Mouse (Mus musculus): ENCODE data around the gene Btn1a1. TPM values are rescaled to one million over a fixed set of nuclear protein-coding genes. Genes with fewer than 3 reads are reported as not detected.
A peak's percentile ranks its signal among the peaks of the same experiment; 100 is the strongest.

The Btn1a1 gene
- total and polyA plus RNA-seq, 2 experiments from 2014 or later, result 0.18 TPM; not detected in 1

DNA sequence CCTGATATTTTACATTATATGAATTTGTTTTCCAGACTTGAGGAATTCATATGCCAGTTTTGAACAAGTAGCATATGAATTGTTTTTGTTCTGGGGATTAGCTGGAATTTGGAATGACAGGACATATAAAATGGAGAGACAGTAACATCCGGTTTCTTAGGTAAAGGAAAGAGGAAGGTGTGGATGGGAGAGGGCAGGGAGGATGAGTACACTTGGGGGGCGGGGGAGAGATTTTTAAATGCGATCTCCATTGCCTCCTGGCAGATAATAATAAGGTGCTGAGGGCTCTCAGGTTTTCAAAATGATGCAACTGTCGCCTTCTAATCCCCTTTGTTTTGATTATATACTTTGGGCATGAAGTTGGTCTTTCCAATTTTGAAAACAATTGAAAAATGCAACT lies 30.5 kb downstream of the Btn1a1 start:
- no peak for TF ChIP-seq CTCF (IDR thresholded peaks at IDR 0.05; ENCODE audit: low read depth)
- TF ChIP-seq EP300 (IDR thresholded peaks at IDR 0.05; ENCODE audit: low read depth), result no peak
- H3K4me1 ChIP-seq (ENCODE audit: control insufficient read depth, insufficient read depth), result no peaks in the 10 kb centered on the region
- 24% methylated on average over 4 of the region's 4 CpGs for WGBS
- no peaks in the 10 kb centered on the region for H3K9me3 ChIP-seq (replicated peaks; ENCODE audit: control insufficient read depth, low read length)
- no peak overlapping the region for H3K27ac ChIP-seq (ENCODE audit: low read depth)
- peak overlapping the region; percentile 59 for H3K4me2 ChIP-seq (ENCODE audit: low read depth, low read length)
- no peaks in the 10 kb centered on the region for H3K36me3 ChIP-seq (replicated peaks; ENCODE audit: control insufficient read depth, insufficient read depth, low read length)
- ATAC-seq (ENCODE audit: insufficient read depth, low read depth), result no peak
- no peak for DNase-seq (ENCODE audit: low spot score)
- no peaks in the 10 kb centered on the region for H3K27me3 ChIP-seq (ENCODE audit: control insufficient read depth, insufficient read depth, low read length)
- H3K9ac ChIP-seq (replicated peaks; ENCODE audit: low read depth, low read length), result 0 out of 2 replicates have a peak overlapping the region, but pooled peaks have one; percentile 23
- H3K4me3 ChIP-seq (ENCODE audit: low read depth, low read length), result peak overlapping the region; percentile 41

DNA sequence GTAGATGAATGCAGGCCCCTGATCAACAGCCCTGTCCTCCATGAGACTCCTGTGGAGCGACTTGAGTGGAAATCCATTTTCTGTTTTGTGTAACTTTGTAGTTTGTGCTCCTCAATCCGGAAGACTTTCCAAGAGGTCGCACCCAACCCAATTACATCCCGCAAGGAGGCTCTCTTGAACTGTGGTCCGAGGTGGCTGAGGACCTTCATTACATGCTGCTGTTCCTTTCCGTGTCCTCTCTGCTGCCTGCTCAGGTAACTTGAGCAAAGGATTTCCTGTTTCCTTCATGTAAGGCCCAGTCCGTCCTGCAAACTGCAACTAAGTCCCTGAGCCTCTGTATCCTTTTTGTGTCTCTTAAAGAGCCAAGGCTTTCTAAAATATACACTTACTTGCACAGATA lies 31.3 kb downstream of the Btn1a1 start:
- Histone ChIP-seq H3K9me3 (replicated peaks; ENCODE audit: control insufficient read depth, low read length) (no peaks in the 10 kb centered on the region), H3K36me3 (replicated peaks; ENCODE audit: control insufficient read depth, insufficient read depth, low read length) (no peaks in the 10 kb centered on the region), H3K27ac (ENCODE audit: low read depth) (no peak overlapping the region), H3K4me3 (ENCODE audit: low read depth, low read length) (no peak overlapping the region), H3K9ac (replicated peaks; ENCODE audit: low read depth, low read length) (no peak overlapping the region), H3K4me1 (ENCODE audit: control insufficient read depth, insufficient read depth) (peaks cover 7% of the 10 kb centered on the region; the same call in 1 of the 2 replicates), H3K27me3 (ENCODE audit: control insufficient read depth, insufficient read depth, low read length) (no peaks in the 10 kb centered on the region), H3K4me2 (ENCODE audit: low read depth, low read length) (peak overlapping the region; percentile 1; the same call in 1 of the 2 replicates)
- ATAC-seq (ENCODE audit: insufficient read depth, low read depth) (no peak), DNase-seq (ENCODE audit: low spot score) (no peak)
- TF ChIP-seq CTCF (IDR thresholded peaks at IDR 0.05; ENCODE audit: low read depth) (no peak), EP300 (IDR thresholded peaks at IDR 0.05; ENCODE audit: low read depth) (no peak)
- 29% methylated on average over 7 of the region's 7 CpGs for WGBS

DNA sequence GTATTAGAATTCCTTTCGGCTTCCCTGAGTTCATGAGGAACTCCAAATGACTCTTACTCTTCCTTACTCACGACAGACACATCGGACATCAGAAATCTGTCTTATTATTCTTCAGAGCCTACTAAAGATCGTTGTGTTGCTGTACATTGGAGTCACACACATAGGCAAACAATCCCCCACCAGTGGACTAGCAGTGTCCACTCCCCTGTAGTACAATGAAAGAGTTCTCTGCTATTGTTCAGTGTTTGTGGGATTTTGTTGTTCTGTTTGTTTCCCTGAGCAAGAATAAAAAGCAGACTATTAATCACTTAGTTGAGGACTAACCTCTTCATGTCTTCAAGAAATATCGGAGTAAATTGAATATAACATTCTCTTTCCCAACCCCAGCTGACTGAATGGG lies 31.9 kb downstream of the Btn1a1 start:
- no peak for ATAC-seq (ENCODE audit: insufficient read depth, low read depth)
- Histone ChIP-seq H3K27me3 (ENCODE audit: control insufficient read depth, insufficient read depth, low read length) (no peaks in the 10 kb centered on the region), H3K4me3 (ENCODE audit: low read depth, low read length) (peak overlapping the region; percentile 66; the same call in 1 of the 2 replicates), H3K36me3 (replicated peaks; ENCODE audit: control insufficient read depth, insufficient read depth, low read length) (no peaks in the 10 kb centered on the region), H3K4me2 (ENCODE audit: low read depth, low read length) (no peak overlapping the region), H3K27ac (ENCODE audit: low read depth) (no peak overlapping the region), H3K4me1 (ENCODE audit: control insufficient read depth, insufficient read depth) (peaks cover 12% of the 10 kb centered on the region), H3K9ac (replicated peaks; ENCODE audit: low read depth, low read length) (no peak overlapping the region), H3K9me3 (replicated peaks; ENCODE audit: control insufficient read depth, low read length) (no peaks in the 10 kb centered on the region)
- 64% methylated on average over 5 of the region's 5 CpGs for WGBS
- DNase-seq (ENCODE audit: low spot score), result no peak
- TF ChIP-seq CTCF (IDR thresholded peaks at IDR 0.05; ENCODE audit: low read depth) (no peak), EP300 (IDR thresholded peaks at IDR 0.05; ENCODE audit: low read depth) (no peak)

DNA sequence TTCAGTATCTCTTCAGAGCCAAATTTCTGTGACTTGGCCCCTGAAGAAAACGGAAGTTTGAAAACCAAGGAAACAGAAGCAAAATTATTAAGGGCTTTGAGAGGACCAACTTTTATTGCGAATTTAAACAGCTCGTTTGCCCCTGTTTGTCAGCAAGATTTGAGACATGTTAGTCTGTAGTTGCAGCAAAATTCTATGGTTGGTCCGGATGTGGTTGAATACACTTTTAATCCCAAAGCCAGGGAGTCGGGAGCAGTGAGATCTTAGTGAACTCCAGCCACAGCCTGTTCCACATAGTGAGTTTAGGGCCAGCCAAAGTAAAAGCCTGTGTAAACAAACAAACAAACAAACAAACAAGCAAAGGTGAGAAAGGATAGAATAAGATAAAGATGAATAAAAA lies 32.5 kb downstream of the Btn1a1 start:
- DNase-seq (ENCODE audit: low spot score), result no peak

DNA sequence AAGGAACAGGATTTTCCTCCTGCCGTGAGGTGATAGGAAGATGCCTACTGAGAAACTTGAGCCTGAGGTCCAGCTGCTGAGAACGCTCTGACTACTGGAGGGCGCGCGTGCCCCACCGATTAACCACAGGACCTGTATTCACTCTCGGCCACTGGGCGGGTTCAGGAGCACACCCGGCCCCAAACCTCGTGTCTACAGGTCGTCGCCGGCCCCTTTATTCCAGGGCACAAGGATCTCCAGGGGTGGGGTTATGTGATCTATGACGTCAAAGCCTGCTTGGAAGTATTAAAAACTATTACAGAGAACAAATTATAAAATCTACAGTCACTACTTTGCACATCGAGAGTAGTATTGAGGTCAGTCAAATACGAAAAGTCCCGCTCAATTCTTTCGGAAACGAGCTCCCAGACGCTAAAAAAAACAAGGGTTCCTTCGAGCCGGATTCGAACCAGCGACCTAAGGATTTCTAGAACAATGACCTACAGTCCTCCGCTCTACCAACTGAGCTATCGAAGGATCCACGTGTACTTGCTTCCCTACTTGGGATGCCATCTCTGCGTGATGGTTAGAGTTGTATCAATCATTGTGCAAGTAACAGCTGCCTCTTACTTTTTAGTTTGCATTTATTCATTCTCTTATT lies 33.0 kb downstream of the Btn1a1 start:
- DNase-seq (ENCODE audit: low spot score) (peak; percentile 98), ATAC-seq (ENCODE audit: insufficient read depth, low read depth) (peak; percentile 92)
- TF ChIP-seq EP300 (IDR thresholded peaks at IDR 0.05; ENCODE audit: low read depth) (peak; percentile 77; the same call in 1 of the 2 replicates), CTCF (IDR thresholded peaks at IDR 0.05; ENCODE audit: low read depth) (peak; percentile 86)
- WGBS, result 0% methylated on average over 28 of the region's 28 CpGs
- peaks cover 12% of the 10 kb centered on the region for H3K4me1 ChIP-seq (ENCODE audit: control insufficient read depth, insufficient read depth)
- peak overlapping the region; percentile 97 for H3K27ac ChIP-seq (ENCODE audit: low read depth)
- peak overlapping the region; percentile 74; the same call in 1 of the 2 replicates for H3K9ac ChIP-seq (replicated peaks; ENCODE audit: low read depth, low read length)
- peak overlapping the region; percentile 66 for H3K4me3 ChIP-seq (ENCODE audit: low read depth, low read length)
- H3K4me2 ChIP-seq (ENCODE audit: low read depth, low read length), result peak overlapping the region; percentile 63
- no peaks in the 10 kb centered on the region for H3K27me3 ChIP-seq (ENCODE audit: control insufficient read depth, insufficient read depth, low read length)
- H3K36me3 ChIP-seq (replicated peaks; ENCODE audit: control insufficient read depth, insufficient read depth, low read length), result no peaks in the 10 kb centered on the region
- no peaks in the 10 kb centered on the region for H3K9me3 ChIP-seq (replicated peaks; ENCODE audit: control insufficient read depth, low read length)

More for the DNA sequence above, 32.5 kb downstream of the Btn1a1 start:
- H3K27ac ChIP-seq (ENCODE audit: low read depth), result peak overlapping the region; percentile 97
- H3K4me2 ChIP-seq (ENCODE audit: low read depth, low read length), result peak overlapping the region; percentile 63
- 15% methylated on average over 5 of the region's 5 CpGs for WGBS
- TF ChIP-seq CTCF (IDR thresholded peaks at IDR 0.05; ENCODE audit: low read depth), result no peak; the same call in 1 of the 2 replicates
- TF ChIP-seq EP300 (IDR thresholded peaks at IDR 0.05; ENCODE audit: low read depth), result no peak
- no peaks in the 10 kb centered on the region for H3K9me3 ChIP-seq (replicated peaks; ENCODE audit: control insufficient read depth, low read length)
- no peaks in the 10 kb centered on the region for H3K27me3 ChIP-seq (ENCODE audit: control insufficient read depth, insufficient read depth, low read length)
- no peak for ATAC-seq (ENCODE audit: insufficient read depth, low read depth)
- H3K4me1 ChIP-seq (ENCODE audit: control insufficient read depth, insufficient read depth), result peaks cover 12% of the 10 kb centered on the region
- no peaks in the 10 kb centered on the region for H3K36me3 ChIP-seq (replicated peaks; ENCODE audit: control insufficient read depth, insufficient read depth, low read length)
- peak overlapping the region; percentile 66 for H3K4me3 ChIP-seq (ENCODE audit: low read depth, low read length)
- H3K9ac ChIP-seq (replicated peaks; ENCODE audit: low read depth, low read length), result peak overlapping the region; percentile 48
